Mouse (Mus musculus) fat pad, adult 2 months (tissue): ENCODE data around the gene Gm5935.
"Not testable (repeated sequence)": the region's sequence is repeated elsewhere in the genome, so short reads cannot be mapped to it uniquely, and the experiment has no call there.

ENCODE experiments used
- DNase-seq: peaks from one replicate; pipeline ENCODE4 v3.0.0-alpha.2; 2011; ENCODE audit warnings: low read depth, low spot score; ENCODE audit errors: extremely low read depth

Gene Gm5935

GRCm38 (mm10) chrX:24775064-24775463 lies at the start of gene Gm5935:
TSS of gene Gm5935 (minus strand) at chrX:24775164.
- DNase-seq: not testable (repeated sequence)
